Mouse (Mus musculus): ENCODE measurements at regions not wholly inside any gene's neighbourhood (a gene's known extent, or its start where the extent isn't known, plus 50 kb on each side); places are given as distances from the start of the nearest gene placed in this dataset.

GRCm38 (mm10) chr2:169028531-169029114, 73.2 kb upstream of the Zfp64 start:
- TF ChIP-seq CTCF (IDR thresholded peaks at IDR 0.05), result no peak
- no peak for TF ChIP-seq EP300 (IDR thresholded peaks at IDR 0.05; ENCODE audit: insufficient read depth, low read depth, low read length)

Measured in heart, adult 2 months (tissue).